Mouse (Mus musculus): ENCODE results near the gene Mybpc2.

Mybpc2 gene

DNA sequence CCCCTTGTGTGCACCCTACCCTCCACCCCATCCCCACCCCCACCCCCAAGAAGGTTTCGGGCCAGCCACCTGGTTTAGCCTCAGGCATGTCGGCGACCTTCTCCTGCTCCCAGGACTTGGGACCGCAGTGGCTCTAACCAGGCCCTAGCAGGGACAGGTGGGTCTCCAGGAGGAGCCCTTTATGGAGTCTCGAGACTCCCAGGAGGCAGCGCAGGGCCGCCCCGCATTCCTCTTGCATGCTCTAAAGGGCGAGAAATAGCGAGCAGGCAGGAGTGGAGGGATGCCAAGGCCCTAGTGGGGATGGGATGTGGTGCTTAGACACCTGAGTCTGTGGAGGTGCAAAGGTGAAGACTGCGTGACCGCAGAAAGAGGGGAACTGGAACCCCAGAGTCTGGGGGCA is at the start of gene Mybpc2:
Gene Mybpc2 (minus strand): TSS at position 155 of the 400 bp plus-strand sequence.
- no peak for DNase-seq (ENCODE audit: low read depth)

- DNase-seq (ENCODE audit: low read depth) = no peak
Measured at GRCm38 (mm10) chr7:44572956-44573484, 48.6 kb upstream of the Mybpc2 start.

DNA sequence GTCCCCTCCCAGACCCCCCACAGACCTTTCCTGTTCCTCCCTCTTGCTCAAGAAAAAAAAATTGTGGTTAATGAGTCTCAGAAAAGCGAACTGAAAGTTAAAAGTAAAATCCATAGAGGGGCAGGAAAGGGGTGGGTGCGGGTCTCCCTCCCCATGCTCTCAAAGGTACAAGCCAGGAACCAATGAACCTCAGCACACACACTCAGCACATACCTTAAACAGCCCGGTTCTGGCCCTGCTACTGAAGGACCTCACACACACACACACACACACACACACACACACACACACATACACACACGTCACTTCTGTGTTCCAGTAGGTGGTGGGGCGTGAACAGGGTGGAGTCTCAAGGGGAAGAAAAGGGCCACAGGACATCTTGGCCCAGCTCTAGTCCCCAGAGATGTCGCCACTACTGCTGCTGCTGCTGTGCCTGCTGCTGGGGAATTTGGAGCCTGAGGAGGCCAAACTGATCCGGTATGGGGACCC is 47.8 kb upstream of the Mybpc2 start, which contains the start of gene Napsa:
Gene Napsa (plus strand): TSS at position 168 of the 489 bp plus-strand sequence.
- no peak for DNase-seq (ENCODE audit: low read depth)

DNA sequence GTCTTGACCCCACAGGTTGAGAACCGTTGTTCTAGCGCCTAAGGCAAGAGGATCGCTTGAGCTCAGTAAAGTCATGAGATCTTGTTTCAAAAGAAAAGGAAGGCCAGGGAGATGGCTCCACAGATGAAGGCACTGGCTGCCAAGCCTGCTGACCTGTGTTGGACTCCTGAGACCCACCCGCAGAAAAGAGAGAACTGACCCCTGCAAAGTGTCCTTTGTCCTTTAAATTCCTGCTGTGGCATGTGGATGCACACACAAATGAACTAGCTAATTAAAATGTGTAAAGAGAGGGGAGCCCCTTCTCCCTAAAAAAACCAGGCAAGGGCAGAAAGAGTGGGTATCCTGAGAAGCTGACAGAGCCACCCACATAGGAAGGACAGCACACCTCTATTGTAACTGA is 47.4 kb upstream of the Mybpc2 start:
- DNase-seq (ENCODE audit: low read depth) = no peak

DNA sequence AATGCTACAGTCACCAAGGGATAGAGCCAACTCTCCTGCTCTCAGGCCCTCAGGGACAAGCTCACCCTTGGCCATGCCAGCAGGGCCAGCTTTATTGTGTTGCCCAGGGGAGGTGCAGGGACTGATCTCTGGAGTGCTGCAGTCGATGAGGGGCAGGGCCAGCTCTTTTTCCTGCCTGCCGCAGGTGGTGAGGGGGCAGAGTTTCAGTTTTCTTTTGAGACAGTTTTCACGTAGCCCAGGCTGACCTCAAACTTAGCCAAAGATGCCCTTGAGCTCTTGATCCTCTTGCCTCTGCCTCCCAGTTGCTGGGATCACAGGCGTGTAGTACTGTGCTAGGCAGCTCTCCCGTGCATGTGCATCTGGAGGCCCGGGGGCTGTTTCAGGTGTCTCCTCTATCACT is 46.5 kb upstream of the Mybpc2 start:
- no peak for DNase-seq (ENCODE audit: low read depth)

DNA sequence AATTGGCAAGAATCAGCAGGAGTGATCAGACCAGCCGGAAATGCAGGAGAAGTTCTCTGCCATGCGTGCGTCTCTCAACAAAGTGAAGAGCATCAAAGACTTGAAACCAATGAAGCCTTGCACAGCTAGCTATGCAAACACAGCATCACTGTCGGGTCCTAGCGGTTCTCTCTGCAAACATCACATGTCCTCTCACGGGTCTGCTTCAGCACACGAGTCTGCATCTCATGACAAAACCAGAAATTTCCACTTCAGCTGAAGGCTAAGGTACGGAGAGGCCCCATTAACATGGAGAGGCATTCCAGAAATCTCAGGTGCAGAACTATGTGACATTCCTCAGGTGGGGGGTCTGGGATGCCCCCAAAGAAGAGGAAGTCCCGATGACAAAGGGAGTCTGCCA is 44.3 kb upstream of the Mybpc2 start:
- DNase-seq (ENCODE audit: low read depth) = no peak

GRCm38 (mm10) chr7:44565414-44565813 is 41.0 kb upstream of the Mybpc2 start:
- no peak for DNase-seq (ENCODE audit: low read depth)

DNA sequence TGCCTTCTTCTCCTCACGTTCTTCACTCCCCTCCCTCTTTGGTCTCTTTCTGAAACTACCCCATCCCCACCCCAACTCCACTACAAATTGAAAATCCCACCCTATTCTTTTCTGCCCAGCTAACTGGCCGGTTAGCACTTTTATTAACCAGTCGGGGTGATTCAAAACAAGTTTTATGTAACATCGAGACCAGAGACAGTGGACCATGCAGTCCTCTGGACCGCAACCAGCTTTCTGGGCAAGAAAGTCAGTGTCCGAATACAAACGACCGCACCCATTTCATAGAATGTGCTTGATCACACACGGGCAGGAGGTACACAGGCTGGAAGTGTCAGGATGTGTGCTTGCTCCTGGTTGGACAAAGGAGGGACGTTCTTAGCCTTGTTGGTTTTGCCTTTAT is 40.0 kb upstream of the Mybpc2 start:
- no peak for DNase-seq (ENCODE audit: low read depth)

GRCm38 (mm10) chr7:44563284-44563683 is 38.8 kb upstream of the Mybpc2 start:
- DNase-seq (ENCODE audit: low read depth) = no peak

- peak; percentile 74 for DNase-seq (ENCODE audit: low read depth)
Measured at GRCm38 (mm10) chr7:44560435-44561400, 36.3 kb upstream of the Mybpc2 start.

DNA sequence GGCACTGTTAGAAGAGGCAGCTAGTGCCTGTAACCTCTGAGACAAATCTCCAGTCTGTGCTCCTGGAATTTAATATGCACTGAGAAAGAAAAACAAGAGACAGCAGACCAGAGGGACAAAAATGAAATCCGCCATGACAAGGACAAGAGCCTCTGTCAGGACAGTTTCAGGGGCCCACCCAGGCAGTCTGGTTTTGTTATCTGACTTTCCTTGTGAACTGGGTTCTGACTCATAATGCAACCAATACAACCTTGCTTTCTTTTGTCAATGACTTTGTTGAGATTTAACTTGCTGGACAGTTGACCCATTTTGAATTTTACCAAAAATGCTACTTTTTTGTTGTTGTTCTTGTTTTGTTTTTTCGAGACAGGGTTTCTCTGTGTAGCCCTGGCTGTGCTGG is 33.2 kb upstream of the Mybpc2 start:
- no peak for DNase-seq (ENCODE audit: low read depth)

GRCm38 (mm10) chr7:44553826-44554225 is 29.4 kb upstream of the Mybpc2 start, which contains the start of gene Nr1h2:
Gene Nr1h2, minus strand, starts transcription at chr7:44553951.
- DNase-seq (ENCODE audit: low read depth) = peak; percentile 90

DNA sequence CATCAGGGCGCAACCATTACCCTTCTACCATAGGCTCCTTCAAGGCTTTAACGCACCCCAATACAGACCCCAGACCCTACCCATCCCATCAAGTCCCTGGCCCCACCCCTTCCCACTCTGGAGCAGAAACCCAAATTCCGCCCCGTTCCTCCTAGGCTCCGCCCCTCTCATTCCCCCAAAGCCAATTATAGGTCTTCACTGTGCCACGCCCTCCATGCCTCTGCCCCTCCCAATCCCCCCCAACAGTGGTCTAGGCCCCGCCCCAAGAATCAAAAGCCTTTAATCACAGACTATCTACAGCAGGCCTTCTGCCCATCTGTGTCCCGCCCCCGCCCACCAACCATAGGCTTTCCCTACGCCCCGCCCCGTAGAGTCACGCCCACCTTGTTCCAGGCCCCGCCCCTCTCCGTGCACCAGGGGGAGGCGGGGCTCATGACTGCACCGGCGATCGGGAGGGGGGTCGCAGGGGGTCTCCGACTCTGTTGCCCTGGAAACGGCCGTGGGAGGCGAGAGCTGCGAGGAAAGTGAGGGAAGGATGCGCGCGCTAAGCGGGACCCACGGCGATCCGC is 28.8 kb upstream of the Mybpc2 start:
- DNase-seq (ENCODE audit: low read depth) = peak; percentile 86

DNA sequence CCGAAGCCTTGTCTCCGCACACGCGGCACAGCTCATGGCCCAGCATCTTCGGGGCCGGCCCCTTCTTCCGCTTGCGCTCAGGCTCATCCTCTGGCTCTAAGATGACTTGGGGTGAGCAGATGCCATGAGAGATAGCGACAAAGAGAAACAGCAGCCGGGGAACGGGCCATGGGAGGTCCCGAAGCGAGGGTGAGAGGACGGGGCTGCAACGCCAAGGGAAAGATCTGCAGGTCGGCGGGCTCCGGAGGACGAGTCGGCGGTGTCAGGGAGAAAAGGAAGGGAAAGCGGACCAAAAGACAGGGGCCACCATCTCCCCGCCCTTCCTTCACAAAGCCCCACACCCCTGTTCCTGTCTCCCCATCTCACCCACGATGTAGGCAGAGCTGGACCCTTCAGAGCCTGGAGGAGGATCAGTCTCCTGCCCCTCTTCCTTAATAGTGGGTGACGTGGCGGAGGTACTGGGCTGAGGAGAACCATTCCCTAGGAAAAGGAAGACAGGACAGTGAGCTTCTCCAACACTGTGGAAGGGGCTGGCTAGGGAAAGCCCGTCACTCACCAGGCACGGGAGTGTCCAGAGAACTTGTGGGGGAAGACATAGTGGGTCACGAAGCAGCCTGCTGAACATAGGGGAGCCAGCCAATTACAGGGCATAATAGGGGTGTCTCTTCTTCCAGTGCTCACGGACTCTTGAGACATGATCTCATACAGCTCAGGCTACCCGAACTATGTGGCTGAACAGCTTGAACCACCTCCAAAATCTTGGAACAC is 27.9 kb upstream of the Mybpc2 start:
- DNase-seq (ENCODE audit: low read depth) = no peak

GRCm38 (mm10) chr7:44551731-44552130 is 27.3 kb upstream of the Mybpc2 start:
- no peak for DNase-seq (ENCODE audit: low read depth)

DNA sequence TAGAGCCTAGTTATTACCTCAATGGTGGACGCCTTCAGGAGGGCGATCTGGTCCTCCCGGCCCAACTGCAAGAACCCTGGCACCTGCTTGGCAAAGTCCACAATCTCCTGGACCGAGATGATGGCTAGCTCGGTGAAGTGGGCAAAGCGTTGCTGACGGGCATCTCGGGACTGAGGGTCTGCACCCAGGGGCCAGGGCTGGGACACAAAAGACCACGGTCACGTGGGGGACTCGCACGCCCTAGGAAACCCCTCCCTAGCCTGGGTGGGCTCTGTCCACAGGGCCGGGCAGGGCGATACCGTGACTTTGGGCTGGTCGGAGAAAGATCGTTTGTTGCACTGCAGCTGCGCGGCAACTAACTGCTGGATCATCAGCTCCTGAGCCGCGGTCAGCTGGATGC is 26.8 kb upstream of the Mybpc2 start:
- no peak for DNase-seq (ENCODE audit: low read depth)

GRCm38 (mm10) chr7:44550409-44550678 is 25.9 kb upstream of the Mybpc2 start:
- DNase-seq (ENCODE audit: low read depth) = no peak

DNA sequence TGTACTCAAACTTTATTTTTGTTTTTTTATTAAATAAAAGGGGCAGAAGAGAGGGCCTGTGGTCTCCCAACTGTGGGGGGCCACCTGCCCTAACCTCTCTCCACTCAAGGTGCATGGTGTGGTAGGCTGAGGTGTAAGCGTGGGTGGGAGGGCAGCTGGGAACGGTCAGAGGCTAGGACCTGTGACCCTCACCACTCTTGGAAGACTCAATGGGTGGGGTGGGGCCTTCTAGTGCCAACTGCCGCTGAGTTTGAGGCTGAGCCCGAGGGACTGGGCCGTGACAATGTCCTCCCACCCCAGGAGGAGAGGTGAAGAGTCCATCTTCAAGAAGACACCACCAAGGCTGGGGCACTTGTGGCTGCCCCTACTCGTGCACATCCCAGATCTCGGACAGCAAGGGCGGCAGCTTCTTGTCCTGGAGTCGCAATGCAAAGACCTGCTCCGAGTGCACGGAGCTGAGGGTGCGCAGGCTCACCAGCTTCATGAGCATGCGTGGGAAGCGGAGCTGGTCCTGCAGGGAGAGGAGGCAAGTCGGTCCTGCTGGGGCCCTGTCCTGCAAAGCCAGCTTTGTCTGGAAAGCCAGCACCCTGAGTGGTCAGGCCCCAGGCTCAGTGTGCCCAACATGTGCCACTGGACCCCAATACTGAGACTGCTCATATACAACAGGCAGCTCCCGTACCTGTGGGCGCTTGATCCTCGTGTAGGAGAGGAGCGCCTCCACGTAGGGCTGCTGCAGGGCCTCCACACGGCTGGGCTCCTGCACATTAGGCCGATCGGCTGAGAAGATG is 25.4 kb upstream of the Mybpc2 start:
- no peak for DNase-seq (ENCODE audit: low read depth)

DNA sequence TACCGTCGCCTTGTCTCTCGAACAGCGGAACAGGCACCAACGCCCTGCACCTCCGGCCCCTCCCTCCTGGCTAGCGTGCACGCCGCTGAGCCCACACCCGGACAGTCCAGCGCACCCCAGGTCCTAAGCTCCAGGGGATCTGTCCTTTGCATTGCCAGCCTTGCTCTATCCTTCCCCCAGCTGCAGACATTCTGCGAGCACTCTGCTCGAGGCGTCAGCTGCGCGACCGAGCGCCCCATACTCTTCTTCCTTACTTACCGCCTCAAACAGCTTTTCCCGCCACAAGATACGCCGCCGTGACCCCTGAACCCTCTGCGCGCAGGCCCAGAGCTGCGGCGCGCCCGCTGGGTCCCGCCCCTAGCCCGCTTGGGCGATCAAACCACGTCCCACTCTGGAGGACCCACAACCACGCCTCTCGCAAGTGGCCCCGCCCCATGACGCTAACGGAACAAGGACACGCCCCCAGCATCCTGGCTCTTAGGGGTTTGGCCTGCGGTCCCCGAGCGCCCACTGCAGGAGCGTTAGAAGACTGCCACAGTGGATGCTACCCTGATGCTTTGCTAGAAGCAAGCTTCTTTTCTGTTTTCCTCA is 24.1 kb upstream of the Mybpc2 start, which contains the start of gene Pold1:
Gene Pold1 (minus strand): TSS at position 353 of the 591 bp plus-strand sequence.
- peak; percentile 100 for DNase-seq (ENCODE audit: low read depth)

DNA sequence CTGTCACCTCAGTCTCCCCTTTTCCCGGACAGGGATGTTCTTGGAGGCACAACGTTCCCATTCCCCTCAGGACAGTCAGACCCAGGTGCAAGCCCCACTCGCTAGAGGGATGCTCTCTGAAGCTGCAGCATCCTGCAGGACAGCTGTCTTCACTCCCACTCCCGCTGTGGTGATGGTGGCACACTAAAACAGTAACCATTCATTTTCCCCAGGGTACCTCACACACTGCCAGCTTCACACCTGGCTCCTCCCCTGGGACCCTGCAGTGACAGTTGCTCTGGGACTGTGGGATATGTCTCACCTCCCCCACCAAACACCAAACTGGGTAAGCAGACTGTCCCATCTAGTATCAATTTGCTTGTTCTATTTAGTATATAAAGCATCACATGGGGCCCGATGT is 23.3 kb upstream of the Mybpc2 start:
- DNase-seq (ENCODE audit: low read depth) = peak; percentile 13

- DNase-seq (ENCODE audit: low read depth) = no peak
Measured at GRCm38 (mm10) chr7:44547041-44547440, 22.6 kb upstream of the Mybpc2 start.
